Mouse (Mus musculus): ENCODE measurements around the gene Helz. TPM values are rescaled to one million over a fixed set of nuclear protein-coding genes. Genes with fewer than 3 reads are reported as not detected.

The Helz gene
- polyA plus RNA-seq, 1 experiment = 13.1 TPM

DNA sequence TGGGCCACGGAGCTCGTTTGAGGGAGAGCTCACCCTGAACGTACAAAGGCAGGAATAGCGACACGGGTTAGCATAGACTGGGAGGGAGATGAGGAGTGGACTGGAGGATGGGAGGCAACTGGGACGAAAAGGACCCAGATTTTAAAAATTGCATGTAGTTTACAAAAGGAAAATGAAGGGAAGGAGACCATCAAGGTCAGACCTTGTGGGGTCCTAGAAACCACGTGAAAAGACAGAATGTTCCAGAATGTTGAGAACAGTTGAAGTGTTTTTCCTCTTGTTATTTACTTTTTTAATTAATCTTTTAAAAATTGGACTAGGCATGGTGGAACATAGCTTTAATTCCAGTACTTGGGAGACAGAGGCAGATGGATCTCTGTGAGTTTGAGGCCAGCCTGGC lies 173.3 kb downstream of the Helz start:
- no peak for TF ChIP-seq CTCF (IDR thresholded peaks at IDR 0.05; ENCODE audit: insufficient read depth, low read length)
- TF ChIP-seq POLR2A (IDR thresholded peaks at IDR 0.05; ENCODE audit: borderline replicate concordance, extremely low read depth, low read depth, low read length) = no peak
- Histone ChIP-seq H3K4me3 (replicated peaks; ENCODE audit: extremely low read depth, low read depth, low read length) (no peak overlapping the region), H3K4me1 (ENCODE audit: control insufficient read depth, insufficient read depth, low read length) (no peaks in the 10 kb centered on the region)
- WGBS = 83% methylated on average over 7 of the region's 7 CpGs
- DNase-seq = no peak

DNA sequence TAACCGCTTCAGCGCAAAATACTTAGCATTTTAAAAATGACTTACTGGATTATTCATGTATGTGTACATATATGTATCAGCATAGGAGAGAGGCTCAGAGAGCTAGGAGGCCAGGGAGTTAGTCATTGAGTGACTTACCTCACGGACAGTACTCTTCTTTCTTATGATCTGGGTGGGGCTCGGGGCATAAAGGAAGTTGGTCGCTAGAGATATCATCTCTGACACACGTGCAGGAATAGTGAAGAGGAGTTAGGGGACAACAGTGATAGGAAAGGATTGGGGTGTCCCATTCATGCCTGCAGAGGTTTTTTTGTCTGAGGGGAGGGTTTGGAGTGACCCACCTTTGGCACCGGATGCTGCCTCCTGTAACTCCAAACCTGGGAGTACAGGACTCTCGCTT lies 176.9 kb downstream of the Helz start:
- no peak overlapping the region for H3K4me3 ChIP-seq (replicated peaks; ENCODE audit: extremely low read depth, low read depth, low read length)
- DNase-seq = no peak
- TF ChIP-seq POLR2A (IDR thresholded peaks at IDR 0.05; ENCODE audit: borderline replicate concordance, extremely low read depth, low read depth, low read length) = no peak
- TF ChIP-seq CTCF (IDR thresholded peaks at IDR 0.05; ENCODE audit: insufficient read depth, low read length) = no peak
- 72% methylated on average over 8 of the region's 8 CpGs for WGBS
- H3K4me1 ChIP-seq (ENCODE audit: control insufficient read depth, insufficient read depth, low read length) = no peaks in the 10 kb centered on the region

DNA sequence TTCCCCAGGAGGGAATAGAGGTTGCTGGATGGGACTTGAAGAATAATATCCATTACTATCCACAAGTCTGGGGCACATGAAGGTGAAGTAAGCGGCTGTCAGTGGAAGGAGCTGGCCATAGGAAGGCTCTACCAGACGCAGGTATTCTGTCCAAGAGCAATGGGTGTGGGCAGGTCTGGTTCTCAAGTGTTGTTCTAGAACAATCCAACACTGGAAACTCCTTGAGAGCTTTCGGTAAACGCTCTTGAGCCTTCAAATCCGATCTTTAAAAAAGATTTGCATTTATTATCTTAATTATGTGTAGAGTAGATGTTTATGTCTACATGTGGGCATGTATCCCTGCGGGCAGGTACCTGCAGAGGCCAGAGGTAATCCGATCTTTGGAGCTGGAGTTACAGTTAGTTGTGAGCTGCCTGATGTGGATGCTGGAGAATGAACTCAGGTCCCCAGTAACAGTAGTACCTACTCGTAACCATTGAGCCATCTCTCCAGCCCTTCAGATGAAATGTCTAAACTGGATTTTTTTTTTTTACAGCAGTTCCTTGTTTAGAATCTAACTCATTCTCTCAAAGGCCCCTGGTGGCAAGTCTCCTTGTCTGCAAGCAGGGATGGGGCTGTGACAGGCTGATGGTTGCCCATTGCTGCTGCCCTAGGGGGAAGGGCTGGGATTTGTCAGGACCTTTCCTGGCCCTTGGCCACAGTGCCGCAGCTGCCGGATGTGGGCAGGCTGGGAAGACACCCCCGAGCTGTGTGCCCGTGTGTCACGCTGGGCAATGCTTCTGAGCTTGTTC lies 180.5 kb downstream of the Helz start:
- 50% methylated on average over 13 of the region's 13 CpGs for WGBS
- no peak for DNase-seq
- no peak overlapping the region for H3K4me3 ChIP-seq (replicated peaks; ENCODE audit: extremely low read depth, low read depth, low read length)
- H3K4me1 ChIP-seq (ENCODE audit: control insufficient read depth, insufficient read depth, low read length) = no peaks in the 10 kb centered on the region
- TF ChIP-seq CTCF (IDR thresholded peaks at IDR 0.05; ENCODE audit: insufficient read depth, low read length) (no peak), POLR2A (IDR thresholded peaks at IDR 0.05; ENCODE audit: borderline replicate concordance, extremely low read depth, low read depth, low read length) (no peak)

DNA sequence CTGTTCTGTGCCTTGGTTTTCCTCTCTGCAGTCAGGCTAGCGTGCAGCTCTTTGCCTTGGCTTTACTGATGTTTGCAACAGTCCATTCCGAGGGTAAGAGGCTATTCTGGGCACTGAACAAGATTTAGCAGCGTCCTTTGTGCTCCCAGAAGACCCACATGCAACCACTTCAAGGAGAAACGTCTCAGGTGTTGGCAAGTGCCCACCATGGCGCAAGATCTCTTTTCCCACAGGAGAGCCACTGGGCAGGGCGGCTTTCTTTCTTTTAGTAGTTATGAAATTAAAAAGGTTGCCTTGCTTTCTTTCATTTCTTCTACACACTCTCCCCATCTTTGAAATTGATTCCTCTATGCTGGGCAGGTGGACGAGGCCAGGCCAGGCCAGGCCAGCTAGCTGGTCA lies 181.4 kb downstream of the Helz start:
- Histone ChIP-seq H3K4me3 (replicated peaks; ENCODE audit: extremely low read depth, low read depth, low read length) (no peak overlapping the region), H3K4me1 (ENCODE audit: control insufficient read depth, insufficient read depth, low read length) (no peaks in the 10 kb centered on the region)
- 63% methylated on average over 7 of the region's 7 CpGs for WGBS
- DNase-seq = no peak
- TF ChIP-seq POLR2A (IDR thresholded peaks at IDR 0.05; ENCODE audit: borderline replicate concordance, extremely low read depth, low read depth, low read length) (no peak), CTCF (IDR thresholded peaks at IDR 0.05; ENCODE audit: insufficient read depth, low read length) (no peak)

DNA sequence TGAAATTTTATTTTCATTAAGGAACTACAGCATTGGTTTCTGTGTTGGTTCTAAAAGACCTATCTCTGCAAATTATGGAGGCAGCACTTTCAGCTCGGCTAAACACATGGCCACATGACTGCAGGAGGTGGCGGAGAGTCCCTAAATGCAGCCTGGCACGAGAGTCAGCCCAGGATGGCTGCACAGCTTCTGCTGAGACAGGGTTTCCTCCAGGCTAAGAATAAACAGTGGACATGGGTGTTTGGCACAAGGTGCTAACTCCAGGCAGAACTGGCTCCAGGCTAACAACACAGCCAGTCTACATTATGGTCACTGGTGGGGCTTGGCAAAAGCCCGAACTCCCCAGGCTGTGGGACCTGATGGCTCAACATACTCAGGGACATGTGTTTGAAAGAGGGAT lies 183.2 kb downstream of the Helz start:
- 71% methylated on average over 4 of the region's 4 CpGs for WGBS
- H3K4me1 ChIP-seq (ENCODE audit: control insufficient read depth, insufficient read depth, low read length) = no peaks in the 10 kb centered on the region
- no peak for DNase-seq
- H3K4me3 ChIP-seq (replicated peaks; ENCODE audit: extremely low read depth, low read depth, low read length) = no peak overlapping the region
- TF ChIP-seq CTCF (IDR thresholded peaks at IDR 0.05; ENCODE audit: insufficient read depth, low read length) = no peak

DNA sequence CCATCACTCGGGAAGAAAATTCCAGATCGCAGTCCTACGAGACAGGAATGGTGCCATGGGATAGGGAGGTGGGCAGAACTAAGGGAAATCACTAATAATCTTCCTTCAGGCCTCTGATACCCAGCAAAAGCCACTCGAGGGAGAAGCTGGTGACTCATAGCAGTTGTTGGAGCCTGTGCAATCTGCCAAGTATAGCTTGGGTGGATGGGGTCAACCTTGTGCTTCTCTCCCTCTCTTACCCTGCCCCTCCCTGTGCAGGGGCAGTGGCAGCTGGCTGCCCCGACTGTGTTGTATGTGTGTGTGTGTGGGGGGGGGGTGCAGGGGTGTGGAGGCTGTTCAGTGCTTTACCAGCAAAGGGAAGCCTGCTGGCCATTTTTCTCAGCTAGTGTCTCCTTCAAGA lies 183.8 kb downstream of the Helz start:
- WGBS = 56% methylated on average over 5 of the region's 5 CpGs
- Histone ChIP-seq H3K4me1 (ENCODE audit: control insufficient read depth, insufficient read depth, low read length) (no peaks in the 10 kb centered on the region), H3K4me3 (replicated peaks; ENCODE audit: extremely low read depth, low read depth, low read length) (no peak overlapping the region)
- no peak for DNase-seq
- TF ChIP-seq CTCF (IDR thresholded peaks at IDR 0.05; ENCODE audit: insufficient read depth, low read length) (no peak), POLR2A (IDR thresholded peaks at IDR 0.05; ENCODE audit: borderline replicate concordance, extremely low read depth, low read depth, low read length) (no peak)

DNA sequence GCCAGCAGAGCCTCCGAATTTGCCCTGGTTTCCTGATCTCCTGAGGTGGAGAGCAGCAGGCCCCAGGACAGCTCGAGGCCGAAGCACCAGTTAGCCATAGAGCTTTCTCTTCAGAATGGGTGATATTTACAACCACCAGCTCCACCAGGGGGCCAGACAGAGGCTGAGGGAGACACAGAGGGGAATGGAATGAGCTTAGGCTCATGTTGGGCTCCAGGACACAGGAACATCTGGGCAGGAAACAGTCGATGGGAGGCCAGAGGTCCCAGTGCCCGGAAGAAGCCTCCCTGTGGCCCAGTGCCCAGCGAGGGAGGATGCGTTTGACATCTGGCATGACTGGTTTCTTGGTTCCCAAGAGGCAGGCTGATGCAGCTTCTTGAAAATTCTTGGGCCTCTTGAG lies 186.4 kb downstream of the Helz start:
- no peak for DNase-seq
- WGBS = 47% methylated on average over 7 of the region's 7 CpGs

DNA sequence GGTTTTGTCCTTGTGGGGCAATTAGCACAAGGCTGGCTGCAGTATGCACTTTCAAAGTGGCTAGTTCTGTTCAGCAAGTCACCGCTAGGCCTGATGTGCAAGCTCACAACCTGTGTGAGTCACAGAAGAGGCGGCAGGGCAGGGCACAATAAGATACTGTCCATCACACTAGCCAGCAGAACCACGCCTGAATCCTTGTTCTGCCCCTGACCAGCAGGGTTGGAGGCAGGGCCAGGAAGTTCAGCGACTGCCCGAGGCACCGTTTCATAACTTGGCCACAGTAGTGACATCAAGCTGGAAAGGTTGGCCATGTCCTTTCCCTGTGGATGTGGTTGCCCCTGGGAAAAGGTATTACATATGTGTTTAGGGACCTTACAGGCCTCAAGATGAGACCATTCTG lies 190.2 kb downstream of the Helz start:
- Histone ChIP-seq H3K4me1 (ENCODE audit: control insufficient read depth, insufficient read depth, low read length) (no peaks in the 10 kb centered on the region), H3K4me3 (replicated peaks; ENCODE audit: extremely low read depth, low read depth, low read length) (no peak overlapping the region)
- TF ChIP-seq POLR2A (IDR thresholded peaks at IDR 0.05; ENCODE audit: borderline replicate concordance, extremely low read depth, low read depth, low read length) = no peak
- TF ChIP-seq CTCF (IDR thresholded peaks at IDR 0.05; ENCODE audit: insufficient read depth, low read length) = no peak
- 70% methylated on average over 6 of the region's 6 CpGs for WGBS
- no peak for DNase-seq

More for the DNA sequence above, 186.4 kb downstream of the Helz start:
- no peaks in the 10 kb centered on the region for H3K4me1 ChIP-seq (ENCODE audit: control insufficient read depth, insufficient read depth, low read length)
- TF ChIP-seq CTCF (IDR thresholded peaks at IDR 0.05; ENCODE audit: insufficient read depth, low read length) (no peak), POLR2A (IDR thresholded peaks at IDR 0.05; ENCODE audit: borderline replicate concordance, extremely low read depth, low read depth, low read length) (no peak)
- H3K4me3 ChIP-seq (replicated peaks; ENCODE audit: extremely low read depth, low read depth, low read length) = no peak overlapping the region

DNA sequence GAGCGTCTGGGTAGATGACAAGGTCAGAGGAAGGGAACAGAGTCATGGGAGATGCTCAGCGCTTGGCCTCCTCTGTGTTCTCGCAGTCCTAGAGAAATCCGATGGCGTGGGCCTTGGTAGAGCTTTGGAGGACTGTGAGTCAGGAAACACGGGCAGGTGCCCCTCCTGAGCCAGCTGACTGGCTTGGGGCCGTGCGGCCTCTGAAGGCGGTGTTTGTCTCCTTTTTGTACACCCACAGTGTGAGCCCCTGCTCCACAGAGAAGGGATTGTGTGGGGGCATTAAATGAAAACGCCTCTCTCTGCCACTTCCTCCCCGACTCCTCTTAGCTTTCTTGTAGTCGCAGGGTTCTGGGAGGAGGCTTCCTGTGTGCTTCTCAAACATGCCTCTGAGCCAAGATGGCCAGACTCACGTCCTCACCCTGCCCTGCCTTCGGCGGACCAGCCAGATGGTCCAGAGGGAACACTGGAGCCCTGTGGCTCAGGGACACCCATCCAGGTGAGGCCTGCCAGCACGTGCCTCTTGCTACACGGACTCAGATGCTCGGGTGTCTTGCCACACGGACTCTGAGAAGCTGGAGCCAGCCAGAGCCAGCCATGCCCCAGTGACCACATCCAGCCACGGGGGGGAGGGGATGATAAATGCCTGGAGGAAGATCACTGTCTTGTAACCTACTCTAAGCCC lies 190.8 kb downstream of the Helz start:
- no peak overlapping the region for H3K4me3 ChIP-seq (replicated peaks; ENCODE audit: extremely low read depth, low read depth, low read length)
- H3K4me1 ChIP-seq (ENCODE audit: control insufficient read depth, insufficient read depth, low read length) = no peaks in the 10 kb centered on the region
- WGBS = 66% methylated on average over 20 of the region's 20 CpGs
- TF ChIP-seq POLR2A (IDR thresholded peaks at IDR 0.05; ENCODE audit: borderline replicate concordance, extremely low read depth, low read depth, low read length) (no peak), CTCF (IDR thresholded peaks at IDR 0.05; ENCODE audit: insufficient read depth, low read length) (no peak)
- DNase-seq = no peak

DNA sequence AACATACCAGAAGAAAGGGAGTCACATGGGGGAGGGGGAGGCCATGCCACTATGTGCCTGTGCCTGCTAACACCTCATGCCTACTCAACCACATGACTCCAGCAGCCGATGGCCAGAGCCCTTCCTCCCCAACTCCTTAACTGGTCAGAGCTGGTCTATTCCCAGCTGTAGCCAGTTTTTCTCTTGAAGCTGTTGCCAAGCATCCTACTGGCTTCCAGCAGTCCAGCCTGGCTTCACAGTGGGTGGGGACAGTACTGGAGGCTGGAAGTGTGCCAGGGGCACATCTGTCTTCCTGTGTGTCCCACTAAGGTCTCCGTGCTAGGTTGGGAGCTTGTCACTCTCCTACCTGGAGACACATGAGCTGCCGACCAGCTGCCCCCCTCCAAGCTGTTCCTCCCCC lies 195.4 kb downstream of the Helz start:
- 47% methylated on average over 3 of the region's 3 CpGs for WGBS
- H3K4me3 ChIP-seq (replicated peaks; ENCODE audit: extremely low read depth, low read depth, low read length) = no peak overlapping the region
- no peaks in the 10 kb centered on the region for H3K4me1 ChIP-seq (ENCODE audit: control insufficient read depth, insufficient read depth, low read length)
- TF ChIP-seq CTCF (IDR thresholded peaks at IDR 0.05; ENCODE audit: insufficient read depth, low read length) (no peak), POLR2A (IDR thresholded peaks at IDR 0.05; ENCODE audit: borderline replicate concordance, extremely low read depth, low read depth, low read length) (no peak)
- DNase-seq = no peak

Other genes starting within 250 kb of the Helz start
- gene Pitpnc1, start 77.2 kb upstream of the Helz start, polyA plus RNA-seq (2012; rRNA removed) = 27.2 and 39.0 TPM in 2 replicates
- 8.3 and 12.9 TPM in 2 replicates for gene Psmd12, start 68.4 kb upstream of the Helz start, polyA plus RNA-seq (2012; rRNA removed)
- 19.3 TPM in 1 of 2 replicates, not detected in the other for gene Cacng1, start 168.6 kb downstream of the Helz start, polyA plus RNA-seq (2012; rRNA removed)
- 0.25 TPM in 2 replicates for gene Cacng4, start 246.6 kb downstream of the Helz start, polyA plus RNA-seq (2012; rRNA removed)